Mouse (Mus musculus) testis, adult 2 months (tissue): ENCODE measurements at regions not wholly inside any gene's neighbourhood (a gene's known extent, or its start where the extent isn't known, plus 50 kb on each side); places are given as distances from the start of the nearest gene placed in this dataset.

Experiments
- CTCF ChIP-seq: fragments of 200-500 bp; IDR thresholded peaks from 2 replicates; pipeline ENCODE4 v1.5.1; 2012; ENCODE audit warnings: low read depth, mild to moderate bottlenecking, inconsistent platforms, low read length, moderate library complexity; ENCODE audit not compliant: control insufficient read depth, insufficient read depth, insufficient replicate concordance
- POLR2A ChIP-seq: fragments of 200-500 bp; IDR thresholded peaks from 2 replicates; pipeline ENCODE4 v1.6.1; 2012; ENCODE audit warnings: low read depth, mild to moderate bottlenecking, inconsistent platforms, low read length, moderate library complexity; ENCODE audit not compliant: control insufficient read depth

DNA sequence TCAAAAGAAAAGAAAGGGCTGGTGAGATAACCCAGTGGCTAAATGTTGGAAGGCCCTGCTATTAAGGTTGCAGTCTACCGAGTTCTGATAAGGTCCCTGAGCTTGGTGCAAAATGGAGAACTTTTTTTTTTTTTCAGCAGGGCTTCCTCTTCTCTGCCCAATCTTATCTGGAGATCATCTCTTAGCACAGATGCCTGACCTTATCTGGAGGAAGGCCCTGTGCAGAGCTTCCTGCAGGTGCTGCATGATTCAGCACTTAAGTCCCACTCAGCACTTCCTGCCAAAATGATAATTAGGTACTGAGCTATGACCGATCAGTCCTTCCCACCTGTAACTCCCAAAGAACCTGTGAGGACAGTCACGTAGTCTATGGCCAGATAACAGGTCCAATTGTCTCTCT lies 71.9 kb upstream of the Rpl10-ps3 start:
- TF ChIP-seq CTCF, result no peak
- TF ChIP-seq POLR2A, result no peak
